Mouse (Mus musculus) left cerebral cortex, adult 2 months (tissue): ENCODE data around the gene Cbr1. TPM values are rescaled to one million over a fixed set of nuclear protein-coding genes. Genes with fewer than 3 reads are reported as not detected.

Experiments used
- DNase-seq, 2 experiments: peaks; one replicate each; pipeline ENCODE4 v3.0.0; 2021 to 2022; ENCODE audit warnings: low spot score in 2 of 2, mixed read lengths in 1 of 2; ENCODE audit errors: extremely low spot score in 1 of 2
- H3K27ac ChIP-seq: fragments of 200-600 bp; 2 replicates; pipeline ENCODE4 v1.8.1; 2022
- H3K4me3 ChIP-seq: fragments of 200-600 bp; 2 replicates; pipeline ENCODE4 v1.8.1; 2022
- CTCF ChIP-seq: fragments of 200-600 bp; IDR thresholded peaks from 2 replicates; pipeline ENCODE4 v1.8.1; 2022; ENCODE audit warnings: antibody characterized with exemption, mild to moderate bottlenecking, moderate library complexity
- intact Hi-C: fragments of 180-260 bp; cut with DNase I; formaldehyde crosslinking; loops from one replicate; pipeline ENCODE4 v1.15.1; 2025
- total RNA-seq, 2 experiments: library from RNA; stranded (reverse); gene quantifications; 2 replicates each; pipeline ENCODE4 v1.2.3; 2021

Cbr1 gene
- total RNA-seq, 2 experiments from 2014 or later, result 65.2 to 67.1 TPM

- intact Hi-C loops, result no loop called here
- Histone ChIP-seq H3K4me3 (no peak overlapping the region), H3K27ac (no peak overlapping the region)
- no peak for DNase-seq
- TF ChIP-seq CTCF, result no peak
Measured at GRCm38 (mm10) chr16:93585703-93586205, 19.9 kb upstream of the Cbr1 start.

GRCm38 (mm10) chr16:93586382-93586781, 19.3 kb upstream of the Cbr1 start:
- no peak for TF ChIP-seq CTCF
- intact Hi-C loops, result no loop called here
- no peak overlapping the region for H3K4me3 ChIP-seq
- no peak for DNase-seq
- no peak overlapping the region for H3K27ac ChIP-seq

- no peak overlapping the region for H3K4me3 ChIP-seq
- no peak for DNase-seq
- intact Hi-C loops, result no loop called here
- TF ChIP-seq CTCF, result no peak
- no peak overlapping the region for H3K27ac ChIP-seq
Measured at GRCm38 (mm10) chr16:93588281-93588680, 17.4 kb upstream of the Cbr1 start.

GRCm38 (mm10) chr16:93590915-93591314, 14.7 kb upstream of the Cbr1 start:
- intact Hi-C loops, result no loop called here
- no peak overlapping the region for H3K4me3 ChIP-seq
- no peak overlapping the region for H3K27ac ChIP-seq

GRCm38 (mm10) chr16:93591450-93592430, 13.9 kb upstream of the Cbr1 start:
- no peak overlapping the region for H3K27ac ChIP-seq
- no peak overlapping the region for H3K4me3 ChIP-seq
- no peak for TF ChIP-seq CTCF
- intact Hi-C loops, result no loop called here
- no peak for DNase-seq

More at GRCm38 (mm10) chr16:93590915-93591314, 14.7 kb upstream of the Cbr1 start:
- DNase-seq, result no peak
- TF ChIP-seq CTCF, result no peak

DNA sequence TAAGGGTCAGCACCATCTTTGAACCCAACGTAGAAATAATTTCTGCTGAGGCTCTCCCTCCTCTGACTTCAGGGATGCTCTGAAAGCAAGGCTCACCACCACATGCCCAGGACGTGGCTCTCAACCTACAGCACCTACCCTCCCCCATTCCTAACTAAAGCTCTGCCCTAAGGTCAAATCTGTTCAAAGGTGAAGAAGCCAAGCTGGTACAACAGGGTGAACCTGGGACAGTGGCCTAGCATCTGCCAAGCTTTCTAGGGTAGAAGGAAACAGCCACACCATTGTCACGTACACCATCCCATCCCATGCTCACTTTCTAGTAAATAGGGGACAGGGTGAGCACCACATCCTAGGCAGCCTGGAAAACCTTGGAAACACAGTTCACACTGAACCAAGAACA, 12.9 kb upstream of the Cbr1 start:
- no peak for TF ChIP-seq CTCF
- DNase-seq, result no peak
- intact Hi-C loops, result no loop called here
- no peak overlapping the region for H3K4me3 ChIP-seq
- H3K27ac ChIP-seq, result no peak overlapping the region

DNA sequence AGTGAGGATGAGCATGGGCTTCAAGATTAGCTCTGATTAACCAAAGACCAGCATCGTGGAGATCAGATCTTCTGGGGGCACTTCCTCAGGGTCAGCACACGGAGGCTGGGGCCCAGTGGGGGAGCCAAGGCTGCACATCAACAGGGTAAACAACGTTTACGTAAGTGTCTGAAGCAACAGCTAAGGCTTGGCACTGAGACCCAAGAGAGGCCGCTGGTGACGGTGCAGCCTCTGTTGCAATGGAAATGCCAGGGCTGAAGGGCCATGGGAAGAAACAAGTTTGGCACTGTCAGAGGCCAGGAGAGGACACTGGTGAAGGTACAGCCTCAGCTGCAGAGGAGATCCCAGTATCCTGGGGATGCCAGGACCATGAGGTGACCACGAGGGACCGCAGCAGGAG, 12.2 kb upstream of the Cbr1 start:
- DNase-seq, result no peak
- no peak overlapping the region for H3K27ac ChIP-seq
- TF ChIP-seq CTCF, result no peak
- intact Hi-C loops, result no loop called here
- no peak overlapping the region for H3K4me3 ChIP-seq

- no peak for TF ChIP-seq CTCF
- no peak overlapping the region for H3K4me3 ChIP-seq
- no peak overlapping the region for H3K27ac ChIP-seq
- DNase-seq, result no peak
- intact Hi-C loops, result no loop called here
Measured at GRCm38 (mm10) chr16:93594448-93594847, 11.2 kb upstream of the Cbr1 start.

DNA sequence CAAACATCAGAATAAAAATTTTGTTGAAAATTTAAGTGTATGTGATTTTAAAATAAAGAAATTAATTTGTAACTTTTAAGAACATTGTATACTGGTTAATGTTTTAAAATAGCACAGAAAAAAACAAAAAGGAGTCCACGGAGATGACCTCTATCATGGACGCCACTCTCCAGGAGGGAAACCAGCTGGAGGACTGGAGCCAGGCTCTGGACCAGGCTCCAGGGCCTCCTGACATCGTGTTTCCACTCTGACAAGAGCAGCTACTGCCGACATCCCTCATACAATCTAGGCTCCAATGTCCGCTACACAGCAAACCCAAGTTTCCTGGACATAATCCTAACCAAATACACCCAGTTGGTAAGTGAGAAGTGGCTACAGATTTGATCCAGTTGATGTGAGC, 9.9 kb upstream of the Cbr1 start:
- no peak for DNase-seq
- Histone ChIP-seq H3K27ac (no peak overlapping the region), H3K4me3 (no peak overlapping the region)
- intact Hi-C loops, result no loop called here
- TF ChIP-seq CTCF, result no peak

DNA sequence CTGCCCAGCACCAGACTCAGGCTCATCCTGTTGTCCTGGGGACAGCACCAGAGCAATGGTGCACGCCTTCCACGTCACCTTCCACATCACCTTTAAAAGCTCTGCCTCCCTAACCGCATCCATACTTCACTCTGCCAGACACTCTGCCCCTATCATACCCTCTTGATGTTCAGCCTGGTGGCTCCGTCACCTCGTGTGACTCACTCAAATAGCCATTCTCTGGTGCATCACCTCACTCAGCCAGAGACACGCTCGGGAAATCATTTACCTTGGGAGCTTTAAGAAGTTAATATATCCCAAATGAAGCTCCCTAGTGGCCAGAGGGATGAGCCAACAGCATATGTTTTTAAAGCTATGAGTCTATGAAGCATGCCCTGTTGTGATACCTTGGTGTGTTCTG, 8.8 kb upstream of the Cbr1 start:
- no peak for TF ChIP-seq CTCF
- Histone ChIP-seq H3K4me3 (no peak overlapping the region), H3K27ac (no peak overlapping the region)
- DNase-seq, result no peak
- intact Hi-C loops, result no loop called here

DNA sequence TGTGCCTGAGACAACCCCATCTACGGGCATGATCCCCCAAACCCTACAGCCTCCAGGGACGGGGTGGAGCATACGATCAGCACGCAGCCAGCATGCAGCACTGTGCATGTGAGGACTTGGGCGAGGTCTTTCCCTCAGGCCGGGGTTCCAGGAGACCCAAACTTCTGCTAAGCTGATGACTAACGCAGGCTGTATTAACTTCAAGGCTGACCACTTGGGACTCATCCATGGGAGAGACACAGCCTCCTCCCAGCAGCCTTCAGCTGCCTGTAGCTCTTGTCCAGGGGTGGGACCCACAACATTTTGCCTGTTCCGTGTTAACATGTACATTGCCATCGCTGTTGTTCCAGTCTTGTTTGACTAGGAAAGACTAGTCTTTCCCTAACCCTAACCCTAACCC, 8.1 kb upstream of the Cbr1 start:
- no peak for DNase-seq
- intact Hi-C loops, result no loop called here
- H3K4me3 ChIP-seq, result no peak overlapping the region
- no peak overlapping the region for H3K27ac ChIP-seq
- no peak for TF ChIP-seq CTCF

DNA sequence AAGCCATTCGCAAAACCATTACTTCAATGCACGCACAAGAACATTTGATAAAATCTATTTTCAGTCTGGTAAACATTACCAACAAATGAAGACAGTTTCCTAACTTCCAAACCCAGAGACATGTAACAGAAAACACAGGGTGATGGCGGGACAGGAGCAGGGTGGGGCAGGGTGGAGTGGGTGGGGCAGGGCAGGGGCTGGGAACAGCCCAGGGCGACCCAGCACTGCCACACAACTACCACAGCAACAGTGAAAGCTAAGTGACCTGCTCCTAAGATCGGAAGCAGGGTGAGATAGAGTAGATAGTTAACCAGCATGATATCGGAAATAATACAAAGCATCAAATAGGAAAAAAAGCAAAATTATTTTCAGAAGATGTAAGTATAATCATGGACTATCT, 6.2 kb upstream of the Cbr1 start:
- no peak for TF ChIP-seq CTCF
- Histone ChIP-seq H3K4me3 (no peak overlapping the region), H3K27ac (no peak overlapping the region)
- no peak for DNase-seq
- intact Hi-C loops, result no loop called here
